Mouse (Mus musculus): ENCODE data around the gene Cela3a.

The Cela3a gene

GRCm38 (mm10) chr4:137369954-137370750 is 39.4 kb downstream of the Cela3a start:
- DNase-seq = peak; percentile 37 to 38

GRCm38 (mm10) chr4:137368198-137368597 is 41.4 kb downstream of the Cela3a start:
- no peak for DNase-seq

- no peak for DNase-seq
Measured at GRCm38 (mm10) chr4:137367275-137368088, 42.1 kb downstream of the Cela3a start.

- no peak for DNase-seq
Measured at GRCm38 (mm10) chr4:137366097-137366496, 43.5 kb downstream of the Cela3a start.

GRCm38 (mm10) chr4:137365356-137366062 is 44.1 kb downstream of the Cela3a start:
- DNase-seq = no peak

- DNase-seq = no peak
Measured at GRCm38 (mm10) chr4:137364826-137365225, 44.8 kb downstream of the Cela3a start.

GRCm38 (mm10) chr4:137360996-137361395 is 48.6 kb downstream of the Cela3a start:
- no peak for DNase-seq

GRCm38 (mm10) chr4:137358291-137359002 is 51.1 kb downstream of the Cela3a start:
- DNase-seq = no peak

- peak; percentile 99 for DNase-seq
Measured at GRCm38 (mm10) chr4:137357517-137358254, 51.9 kb downstream of the Cela3a start, which contains the start of gene Cdc42. Gene Cdc42, minus strand, starts transcription at chr4:137357720.

GRCm38 (mm10) chr4:137356674-137357510 is 52.7 kb downstream of the Cela3a start:
- peak; percentile 67 to 80 for DNase-seq
